Mouse (Mus musculus) right cerebral cortex, adult 2 months (tissue): ENCODE measurements around the gene Mn1.

Source experiments
- DNase-seq, 2 experiments: peaks; one replicate each; pipeline ENCODE4 v3.0.0; 2021 to 2022; ENCODE audit warnings: low spot score in 2 of 2

Mn1 gene

DNA sequence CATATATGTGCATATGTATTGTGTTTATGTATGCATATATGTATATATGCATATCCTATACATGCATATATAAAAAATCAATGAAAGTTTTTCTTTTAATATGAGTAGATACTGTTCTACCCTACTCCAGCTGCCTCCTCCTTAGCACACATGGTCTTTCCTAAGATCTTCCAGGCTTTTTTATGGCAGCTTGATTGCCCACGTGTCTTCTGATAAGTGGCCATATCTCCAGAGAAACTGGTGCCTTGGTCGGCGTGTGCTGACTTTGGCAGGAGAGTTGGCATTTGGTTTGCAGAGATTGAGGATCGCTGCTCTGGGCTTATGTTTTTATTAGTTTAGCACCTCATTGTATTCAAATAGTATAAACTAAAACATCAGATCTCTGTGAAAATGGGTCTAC is 68.7 kb downstream of the Mn1 start:
- DNase-seq, result no peak

DNA sequence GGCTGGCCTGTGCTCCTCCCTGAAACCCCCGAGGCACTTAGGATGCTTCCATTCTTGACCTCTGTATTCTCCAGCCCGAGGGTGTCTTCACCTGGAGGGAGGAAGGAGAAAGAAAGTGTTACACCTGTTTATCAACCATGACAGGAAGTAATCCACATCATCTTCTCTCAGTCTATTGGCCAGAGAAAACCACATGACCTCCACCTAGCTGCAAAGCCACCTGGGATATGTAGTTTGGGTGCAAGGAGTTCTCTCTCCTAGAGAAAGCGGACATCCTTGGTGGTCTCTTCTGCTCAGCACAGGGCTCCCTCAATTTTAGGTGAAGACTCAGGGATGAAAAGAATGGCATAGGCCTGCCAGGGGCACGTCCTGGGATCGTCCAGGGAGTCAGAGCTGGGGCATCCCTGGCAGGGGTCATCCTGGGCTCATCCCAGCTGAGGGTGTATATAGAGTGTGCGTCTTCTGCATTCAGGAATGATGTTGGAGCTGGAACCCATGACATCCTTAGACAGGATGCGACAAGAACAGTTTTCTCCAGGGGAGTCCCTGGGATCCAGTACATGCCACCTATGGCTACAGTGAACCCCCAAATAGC is 72.0 kb downstream of the Mn1 start:
- DNase-seq, result no peak

DNA sequence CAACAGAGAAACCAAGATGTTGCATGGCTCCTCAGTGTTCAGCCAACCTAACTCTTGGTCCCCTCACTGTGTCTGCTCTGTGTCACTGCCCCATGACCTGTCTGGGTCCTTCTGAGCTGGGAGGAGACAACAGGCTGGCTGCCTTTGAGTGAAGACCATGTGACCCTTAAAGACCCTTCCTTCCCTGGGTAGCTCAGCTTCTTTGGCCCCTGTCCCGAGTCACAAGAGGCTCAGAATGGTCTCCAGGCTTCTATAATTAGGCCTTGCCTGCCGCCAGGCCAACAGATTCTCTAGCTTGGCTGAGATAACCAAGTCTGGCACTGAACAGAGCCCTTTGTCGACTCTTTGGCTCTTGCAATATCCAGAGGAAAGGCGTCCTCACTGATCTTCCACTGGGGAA is 73.4 kb downstream of the Mn1 start:
- no peak for DNase-seq

DNA sequence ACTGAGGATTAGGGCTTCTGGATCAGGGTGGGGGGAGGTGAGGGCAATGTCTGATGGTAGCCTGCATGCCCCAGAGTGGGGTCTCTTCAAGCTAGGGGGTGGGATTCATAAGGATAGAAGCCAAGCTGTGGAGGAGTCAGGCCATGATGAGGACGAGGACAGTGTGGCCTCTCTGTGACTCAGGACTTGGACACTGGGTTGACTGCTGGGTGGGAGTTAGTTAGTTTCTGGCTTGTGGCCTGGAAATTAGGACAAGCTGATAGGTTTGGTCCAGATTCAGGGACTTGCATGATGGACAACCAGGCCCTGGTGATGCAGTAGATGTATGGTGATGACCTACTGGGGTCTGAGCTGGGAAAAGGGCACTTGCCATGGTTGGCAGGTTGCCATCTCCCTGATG is 74.3 kb downstream of the Mn1 start:
- DNase-seq, result no peak

DNA sequence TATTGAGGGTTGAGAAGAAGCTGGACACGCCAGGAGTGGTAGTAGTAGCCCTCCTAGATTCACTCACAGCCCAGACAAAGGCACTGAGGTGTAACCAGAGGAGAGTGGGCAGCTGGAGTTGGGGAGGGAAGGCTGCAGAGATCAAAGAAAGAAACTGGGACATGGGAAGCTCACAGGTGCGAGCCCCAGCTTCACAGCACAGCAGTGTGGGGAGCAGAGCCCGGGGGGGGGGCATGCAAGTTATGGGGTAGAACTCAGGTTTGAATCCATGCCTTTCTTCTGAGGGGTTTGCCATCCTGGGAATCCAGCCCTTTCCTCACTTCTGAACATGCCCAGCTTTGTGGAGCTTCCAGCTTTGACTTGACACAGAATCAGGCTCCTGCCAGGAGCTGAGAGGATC is 82.9 kb downstream of the Mn1 start:
- no peak for DNase-seq

DNA sequence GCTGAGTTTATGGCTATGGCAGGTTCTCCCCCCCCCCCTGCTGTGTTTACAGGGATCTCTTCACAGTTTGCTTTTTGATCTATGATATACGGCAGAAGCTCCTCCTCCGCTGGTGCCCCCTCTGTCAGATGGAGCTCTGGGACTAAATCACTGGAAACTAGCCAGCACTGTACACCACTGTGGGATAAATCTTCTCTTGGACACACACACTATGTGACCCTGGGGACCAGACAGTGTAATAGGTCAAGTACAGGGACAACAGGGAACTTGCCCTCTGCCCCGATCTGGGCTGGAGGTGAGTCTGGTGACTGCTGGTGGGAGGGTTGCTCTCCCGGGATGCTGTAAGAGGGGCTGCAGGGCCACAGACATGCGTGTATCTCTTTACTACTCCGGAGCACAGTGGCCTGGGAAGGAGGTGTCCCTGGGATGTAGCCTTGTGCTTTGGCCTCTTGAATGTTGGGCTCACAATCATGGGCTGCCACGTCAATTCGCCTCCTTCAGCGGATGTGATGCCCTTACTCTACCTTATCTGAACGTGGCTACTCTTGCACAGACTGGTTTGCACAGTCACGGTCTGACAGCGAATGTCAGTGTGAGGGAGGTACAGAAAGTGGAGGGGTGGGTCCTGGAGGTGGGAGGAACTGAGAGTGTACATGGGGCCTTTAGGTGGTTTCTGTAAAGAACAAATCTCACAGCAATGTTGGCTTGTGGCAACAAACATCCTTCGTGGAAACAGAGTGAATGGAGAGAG is 84.7 kb downstream of the Mn1 start:
- no peak for DNase-seq

DNA sequence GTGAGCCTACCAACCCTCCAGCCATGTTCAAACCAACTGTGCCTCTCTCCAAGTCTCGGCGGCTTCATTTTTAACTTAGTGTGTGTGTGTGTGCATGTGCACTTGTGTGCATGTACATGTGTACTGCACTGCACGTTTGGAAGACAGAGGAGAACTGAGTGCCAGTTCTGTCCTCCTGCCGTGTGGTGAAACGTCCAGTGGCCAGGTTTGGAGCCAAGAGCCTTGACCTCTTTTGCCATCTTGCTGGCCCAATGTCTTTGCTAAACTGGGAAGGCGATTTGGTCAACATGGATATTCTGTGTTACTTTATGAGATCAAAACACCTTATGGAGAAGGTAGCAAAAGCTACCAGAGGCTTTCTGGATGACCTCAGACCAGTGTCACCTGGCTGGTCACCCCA is 88.1 kb downstream of the Mn1 start:
- no peak for DNase-seq

DNA sequence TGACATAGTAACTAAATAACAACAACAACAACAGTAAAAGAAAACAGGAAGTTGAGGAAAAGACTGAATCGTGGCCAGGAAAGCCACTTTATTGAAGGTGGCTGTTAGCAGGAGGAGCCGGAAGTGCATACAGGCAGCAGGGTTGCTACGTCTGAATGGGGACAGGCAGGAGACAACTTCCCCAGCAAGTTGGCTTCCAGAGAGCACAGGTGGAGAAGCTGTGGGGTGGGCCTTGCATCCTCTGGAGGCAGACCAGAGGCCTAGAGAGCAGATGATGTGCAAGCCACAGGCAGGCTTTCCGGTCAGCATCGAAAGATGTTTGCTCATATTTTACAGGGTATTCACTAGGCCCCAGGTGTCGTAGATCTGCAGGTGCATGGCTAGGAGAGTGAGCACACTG is 88.7 kb downstream of the Mn1 start:
- no peak for DNase-seq

DNA sequence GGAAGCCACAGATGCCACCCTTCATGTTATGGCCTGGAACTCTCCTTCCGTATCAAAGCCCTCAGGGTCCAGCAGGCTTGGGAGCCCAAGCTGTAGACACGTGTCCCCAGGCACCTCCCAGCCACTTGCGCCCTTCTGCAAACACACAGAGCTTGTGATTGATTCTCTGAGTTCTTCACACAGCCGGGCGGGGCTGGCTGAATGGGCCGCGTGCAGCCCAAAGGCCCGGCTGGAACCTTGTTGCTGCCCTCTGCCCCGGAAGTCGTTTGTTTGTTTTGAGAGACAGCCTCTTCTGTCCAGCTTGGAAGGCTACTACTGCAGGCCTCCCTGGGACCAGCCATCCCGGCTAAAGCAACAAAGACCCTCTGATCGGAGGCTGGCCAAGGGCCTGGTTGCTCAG is 89.2 kb downstream of the Mn1 start:
- DNase-seq, result no peak
